Mouse (Mus musculus) erythroblast, embryonic 14.5 days (primary cell): ENCODE measurements around the gene Fam114a1. TPM values are rescaled to one million over a fixed set of nuclear protein-coding genes. Genes with fewer than 3 reads are reported as not detected.

Source experiments
- H3K27me3 ChIP-seq: 2 replicates; pipeline ENCODE4 v1.6.1; 2012; ENCODE audit warnings: inconsistent platforms; ENCODE audit not compliant: control insufficient read depth
- H3K36me3 ChIP-seq: 2 replicates; pipeline ENCODE4 v1.6.1; 2012; ENCODE audit warnings: mild to moderate bottlenecking, inconsistent platforms; ENCODE audit not compliant: control insufficient read depth
- H3K4me1 ChIP-seq: 2 replicates; pipeline ENCODE4 v1.6.1; 2012; ENCODE audit warnings: inconsistent platforms; ENCODE audit not compliant: control insufficient read depth
- H3K4me3 ChIP-seq: replicated peaks from 2 replicates; pipeline ENCODE3; 2012; ENCODE audit warnings: moderate library complexity, mild to moderate bottlenecking, inconsistent platforms
- H3K9me3 ChIP-seq: 2 replicates; pipeline ENCODE4 v1.6.1; 2012; ENCODE audit warnings: low read length, inconsistent platforms, mixed read lengths; ENCODE audit not compliant: control insufficient read depth
- GATA1 ChIP-seq: IDR thresholded peaks from 2 replicates; pipeline ENCODE4 v1.6.1; 2012; ENCODE audit warnings: low read length, inconsistent platforms, mixed read lengths
- TAL1 ChIP-seq: IDR thresholded peaks from 3 replicates; pipeline ENCODE4 v1.6.1; 2012; ENCODE audit warnings: low read length, inconsistent platforms, mixed read lengths
- polyA plus RNA-seq: library from polyadenylated mRNA; stranded (reverse); fragments of >175 nt; gene quantifications from 2 replicates; pipeline ENCODE4 v1.2.3, GENCODE M21; 2012

The Fam114a1 gene
- polyA plus RNA-seq, 1 experiment, result not detected

GRCm38 (mm10) chr5:65062236-65062635 lies 92.4 kb downstream of the Fam114a1 start:
- Histone ChIP-seq H3K4me1 (no peaks in the 10 kb centered on the region), H3K27me3 (no peaks in the 10 kb centered on the region), H3K9me3 (no peaks in the 10 kb centered on the region), H3K4me3 (no peak overlapping the region), H3K36me3 (no peaks in the 10 kb centered on the region)
- TF ChIP-seq TAL1 (no peak), GATA1 (no peak)

GRCm38 (mm10) chr5:65063266-65063665 lies 93.4 kb downstream of the Fam114a1 start:
- H3K9me3 ChIP-seq, result no peaks in the 10 kb centered on the region
- no peak overlapping the region for H3K4me3 ChIP-seq
- TF ChIP-seq GATA1, result no peak
- no peak for TF ChIP-seq TAL1
- H3K4me1 ChIP-seq, result no peaks in the 10 kb centered on the region
- H3K27me3 ChIP-seq, result no peaks in the 10 kb centered on the region
- H3K36me3 ChIP-seq, result no peaks in the 10 kb centered on the region

GRCm38 (mm10) chr5:65068166-65068565 lies 98.3 kb downstream of the Fam114a1 start:
- Histone ChIP-seq H3K36me3 (no peaks in the 10 kb centered on the region), H3K4me1 (no peaks in the 10 kb centered on the region), H3K9me3 (no peaks in the 10 kb centered on the region), H3K27me3 (no peaks in the 10 kb centered on the region), H3K4me3 (no peak overlapping the region)
- TF ChIP-seq GATA1 (no peak), TAL1 (no peak)

GRCm38 (mm10) chr5:65069872-65070271 lies 100.0 kb downstream of the Fam114a1 start:
- Histone ChIP-seq H3K4me1 (no peaks in the 10 kb centered on the region), H3K27me3 (no peaks in the 10 kb centered on the region), H3K36me3 (no peaks in the 10 kb centered on the region), H3K4me3 (no peak overlapping the region), H3K9me3 (no peaks in the 10 kb centered on the region)
- TF ChIP-seq GATA1 (no peak), TAL1 (no peak)

- TF ChIP-seq GATA1 (no peak), TAL1 (no peak)
- no peaks in the 10 kb centered on the region for H3K36me3 ChIP-seq
- no peaks in the 10 kb centered on the region for H3K27me3 ChIP-seq
- H3K4me3 ChIP-seq, result no peak overlapping the region
- H3K4me1 ChIP-seq, result no peaks in the 10 kb centered on the region
- H3K9me3 ChIP-seq, result no peaks in the 10 kb centered on the region
Observed at GRCm38 (mm10) chr5:65071689-65072118, 101.8 kb downstream of the Fam114a1 start.

- TF ChIP-seq TAL1 (no peak), GATA1 (no peak)
- Histone ChIP-seq H3K36me3 (no peaks in the 10 kb centered on the region), H3K27me3 (no peaks in the 10 kb centered on the region), H3K9me3 (no peaks in the 10 kb centered on the region), H3K4me1 (peaks cover 3% of the 10 kb centered on the region), H3K4me3 (no peak overlapping the region)
Observed at GRCm38 (mm10) chr5:65073247-65073646, 103.4 kb downstream of the Fam114a1 start.

GRCm38 (mm10) chr5:65074693-65075092 lies 104.8 kb downstream of the Fam114a1 start:
- Histone ChIP-seq H3K27me3 (no peaks in the 10 kb centered on the region), H3K4me3 (no peak overlapping the region), H3K9me3 (no peaks in the 10 kb centered on the region), H3K4me1 (peaks cover 3% of the 10 kb centered on the region), H3K36me3 (no peaks in the 10 kb centered on the region)
- TF ChIP-seq TAL1, result no peak
- no peak for TF ChIP-seq GATA1

- Histone ChIP-seq H3K4me1 (peaks cover 3% of the 10 kb centered on the region), H3K4me3 (no peak overlapping the region), H3K9me3 (no peaks in the 10 kb centered on the region), H3K27me3 (no peaks in the 10 kb centered on the region), H3K36me3 (no peaks in the 10 kb centered on the region)
- TF ChIP-seq TAL1 (no peak), GATA1 (no peak)
Observed at GRCm38 (mm10) chr5:65076087-65076486, 106.2 kb downstream of the Fam114a1 start.

GRCm38 (mm10) chr5:65076748-65077147 lies 106.9 kb downstream of the Fam114a1 start:
- no peak overlapping the region for H3K4me3 ChIP-seq
- H3K4me1 ChIP-seq, result peaks cover 3% of the 10 kb centered on the region
- H3K9me3 ChIP-seq, result no peaks in the 10 kb centered on the region
- H3K27me3 ChIP-seq, result no peaks in the 10 kb centered on the region
- H3K36me3 ChIP-seq, result no peaks in the 10 kb centered on the region
- TF ChIP-seq GATA1, result no peak
- no peak for TF ChIP-seq TAL1

GRCm38 (mm10) chr5:65078081-65078480 lies 108.2 kb downstream of the Fam114a1 start:
- Histone ChIP-seq H3K4me1 (peaks cover 3% of the 10 kb centered on the region), H3K9me3 (no peaks in the 10 kb centered on the region), H3K4me3 (no peak overlapping the region), H3K36me3 (no peaks in the 10 kb centered on the region), H3K27me3 (no peaks in the 10 kb centered on the region)
- no peak for TF ChIP-seq GATA1
- no peak for TF ChIP-seq TAL1
